Mouse (Mus musculus) thymus, adult 2 months (tissue): ENCODE measurements around the gene Rps17. TPM values are rescaled to one million over a fixed set of nuclear protein-coding genes. Genes with fewer than 3 reads are reported as not detected.

Experiments
- DNase-seq: peaks from one replicate; pipeline ENCODE4 v3.0.0; 2021
- H3K27ac ChIP-seq: fragments of 200-500 bp; 2 replicates; pipeline ENCODE4 v1.5.1; 2012; ENCODE audit warnings: low read length, control low read depth; ENCODE audit not compliant: control insufficient read depth, insufficient read depth
- H3K27me3 ChIP-seq: fragments of 200-500 bp; 2 replicates; pipeline ENCODE4 v1.6.1; 2012; ENCODE audit warnings: mild to moderate bottlenecking, low read length, moderate library complexity, mixed read lengths; ENCODE audit not compliant: control insufficient read depth, insufficient read depth
- H3K36me3 ChIP-seq: fragments of 200-500 bp; 2 replicates; pipeline ENCODE4 v1.6.1; 2012; ENCODE audit warnings: mild to moderate bottlenecking, low read length, moderate library complexity; ENCODE audit not compliant: control insufficient read depth, insufficient read depth
- H3K4me1 ChIP-seq: fragments of 200-500 bp; replicated peaks from 2 replicates; pipeline ENCODE4 v1.6.1; 2012; ENCODE audit warnings: low read length; ENCODE audit not compliant: control insufficient read depth, insufficient read depth
- H3K4me3 ChIP-seq: fragments of 200-500 bp; 2 replicates; pipeline ENCODE4 v1.5.1; 2012; ENCODE audit warnings: mild to moderate bottlenecking, low read length, control low read depth, moderate library complexity; ENCODE audit not compliant: control insufficient read depth, insufficient read depth
- CTCF ChIP-seq: fragments of 200-500 bp; IDR thresholded peaks from 2 replicates; pipeline ENCODE4 v1.5.1; 2012; ENCODE audit warnings: mild to moderate bottlenecking, control low read depth, low read length, moderate library complexity, borderline replicate concordance; ENCODE audit not compliant: control insufficient read depth, poor library complexity, insufficient read depth; ENCODE audit errors: extremely low read depth
- POLR2A ChIP-seq: fragments of 200-500 bp; IDR thresholded peaks from 2 replicates; pipeline ENCODE4 v1.6.1; 2012; ENCODE audit warnings: mild to moderate bottlenecking, low read length, control low read depth, moderate library complexity; ENCODE audit not compliant: control insufficient read depth, poor library complexity, insufficient read depth; ENCODE audit errors: extremely low read depth
- WGBS: fragments of 180-500 bp; shearing (Covaris S2); methylation state at CpG from one replicate; pipeline ENCODE4 v1.1.7; 2018; 5-methylcytosine and 5-hydroxymethylcytosine counted together
- polyA plus RNA-seq: library from polyadenylated mRNA; depleted of rRNA; stranded (reverse); fragments of >200 nt; gene quantifications from 2 replicates; pipeline ENCODE4 v1.2.3, GENCODE M21; 2012; rRNA removed

Gene Rps17
- polyA plus RNA-seq = 1,451 and 1,758 TPM in 2 replicates

DNA sequence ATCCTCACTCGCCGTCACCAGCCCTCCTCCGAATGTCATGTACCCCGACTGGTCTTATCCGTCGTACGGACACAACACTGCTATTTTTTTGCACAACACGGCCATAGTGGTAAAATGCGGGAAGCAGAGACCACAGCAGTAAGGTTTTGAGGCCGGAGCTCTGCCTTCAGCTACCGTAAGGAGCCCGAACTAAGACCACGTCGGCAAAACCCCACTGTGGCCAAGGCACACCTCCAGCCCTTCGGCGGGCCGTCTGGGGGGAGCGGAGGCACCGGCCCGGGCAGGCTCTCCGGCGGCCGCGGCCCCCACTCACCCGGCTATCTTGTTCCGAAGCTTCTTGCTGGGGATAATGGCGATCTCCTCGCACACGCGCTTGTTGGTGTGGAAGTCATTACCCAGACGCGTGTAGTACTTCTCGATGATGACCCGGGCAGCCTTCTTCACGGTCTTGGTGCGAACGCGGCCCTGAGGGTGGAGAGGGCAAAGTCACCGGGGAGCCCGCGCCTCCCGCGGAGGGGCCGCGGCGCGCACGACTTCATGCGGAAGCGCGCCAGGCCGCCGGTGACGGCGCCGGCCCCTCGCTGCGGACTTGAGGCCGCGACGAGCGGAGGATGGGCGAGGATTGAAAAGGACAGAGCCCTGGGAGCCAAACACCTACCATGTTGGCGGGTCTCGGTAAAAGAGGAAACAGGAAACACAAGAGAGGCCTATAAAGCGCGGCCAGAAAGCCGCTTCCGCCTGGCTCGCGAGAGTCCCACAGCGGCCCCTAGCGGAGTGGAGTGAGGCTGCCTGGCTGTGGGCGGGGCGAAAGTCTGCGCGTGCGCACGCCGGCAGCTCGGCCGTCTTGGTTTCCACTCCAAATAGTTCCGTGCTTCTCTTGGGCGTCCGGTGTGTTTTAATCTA lies at the start of gene Rps17:
TSS of gene Rps17 (minus strand) at position 711 of the 903 bp plus-strand sequence.
- TF ChIP-seq POLR2A (peak; percentile 67; the same call in 1 of the 2 replicates), CTCF (peak; percentile 93)
- Histone ChIP-seq H3K27me3 (no peaks in the 10 kb centered on the region), H3K36me3 (peaks cover 18% of the 10 kb centered on the region), H3K4me1 (peaks cover 19% of the 10 kb centered on the region), H3K4me3 (peak within 1 kb of the TSS; percentile 96), H3K27ac (peak within 1 kb of the TSS; percentile 47; the same call in 1 of the 2 replicates)
- WGBS = under 1% methylated on average over 85 of the region's 85 CpGs
- DNase-seq = peak; percentile 97

DNA sequence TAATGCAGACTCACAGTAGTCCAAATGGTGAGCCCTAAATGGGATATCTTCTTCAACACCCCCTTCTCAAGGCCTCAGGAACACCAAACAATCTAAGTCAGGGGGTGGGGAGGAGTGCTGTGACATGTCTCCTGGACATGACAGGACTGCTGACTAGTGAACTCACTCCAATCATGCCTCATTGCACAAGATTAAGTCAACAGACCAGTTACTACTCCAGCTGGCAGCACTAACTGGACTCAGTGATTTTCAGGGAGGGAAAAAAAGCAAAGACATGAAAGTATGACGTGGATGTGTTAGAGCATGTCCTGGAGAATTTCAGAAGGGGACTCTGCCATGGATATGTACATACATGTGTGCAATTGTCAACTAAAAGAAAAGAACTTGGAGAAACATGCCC lies 34.3 kb upstream of the Rps17 start:
- Histone ChIP-seq H3K27ac (no peak overlapping the region), H3K27me3 (no peaks in the 10 kb centered on the region), H3K4me1 (no peaks in the 10 kb centered on the region), H3K4me3 (no peak overlapping the region), H3K36me3 (no peaks in the 10 kb centered on the region)
- TF ChIP-seq POLR2A (no peak), CTCF (no peak)
- WGBS = 88% methylated on average over 1 of the region's 1 CpGs
- DNase-seq = no peak

DNA sequence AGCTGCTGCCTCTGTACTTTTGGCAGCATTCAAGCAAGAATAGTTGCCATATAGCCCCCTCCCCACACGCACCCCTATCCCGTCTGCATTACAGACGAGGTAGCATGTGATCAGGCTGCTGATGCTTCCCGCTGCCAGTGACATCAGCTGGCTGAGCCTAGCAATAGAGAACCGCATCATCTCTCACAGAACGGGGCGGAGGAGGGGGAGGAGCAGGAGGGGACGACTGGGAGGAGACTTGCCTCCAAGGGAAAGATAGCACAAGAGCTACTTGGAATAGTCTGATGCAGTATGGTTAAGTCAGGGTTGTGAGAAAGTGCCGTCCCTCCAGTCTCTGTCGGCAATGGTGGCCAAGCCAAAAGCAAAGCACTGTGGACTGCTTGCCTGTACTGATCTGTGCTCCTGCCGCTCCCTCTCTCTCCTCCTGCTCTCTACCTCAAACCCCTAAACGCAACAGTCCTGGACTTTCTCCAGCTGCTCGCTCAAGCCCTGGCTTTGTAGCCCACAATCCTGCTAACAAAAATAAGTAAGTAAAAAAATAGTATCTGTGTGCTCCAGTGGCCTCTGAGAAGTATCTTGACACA lies 27.4 kb upstream of the Rps17 start:
- no peak for DNase-seq
- 31% methylated on average over 13 of the region's 13 CpGs for WGBS
- no peak for TF ChIP-seq CTCF
- no peak for TF ChIP-seq POLR2A
- Histone ChIP-seq H3K4me1 (no peaks in the 10 kb centered on the region), H3K27ac (no peak overlapping the region), H3K27me3 (no peaks in the 10 kb centered on the region), H3K36me3 (no peaks in the 10 kb centered on the region), H3K4me3 (no peak overlapping the region)

DNA sequence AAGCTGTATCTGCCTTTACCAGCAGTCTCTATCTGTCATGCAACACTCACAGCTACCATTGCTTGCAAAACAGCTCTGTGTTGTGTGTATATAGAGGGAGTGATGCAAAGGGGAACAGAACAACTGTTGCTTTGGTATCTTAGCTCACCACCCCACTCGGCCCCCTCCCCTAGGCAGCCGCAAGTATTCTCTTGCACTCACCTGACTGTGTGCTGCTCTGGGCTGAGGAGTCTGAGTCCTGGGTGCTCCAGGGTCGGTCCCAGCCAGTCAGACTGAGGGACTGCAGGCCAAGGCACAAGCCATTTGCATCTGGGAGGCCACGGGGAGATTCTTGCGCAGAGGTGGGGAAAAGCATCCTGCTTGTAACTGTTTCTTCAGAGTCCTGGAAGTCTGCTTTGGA lies 26.8 kb upstream of the Rps17 start:
- no peak overlapping the region for H3K27ac ChIP-seq
- TF ChIP-seq CTCF (no peak), POLR2A (no peak)
- H3K27me3 ChIP-seq = no peaks in the 10 kb centered on the region
- H3K36me3 ChIP-seq = no peaks in the 10 kb centered on the region
- no peak for DNase-seq
- H3K4me1 ChIP-seq = no peaks in the 10 kb centered on the region
- H3K4me3 ChIP-seq = no peak overlapping the region
- 58% methylated on average over 5 of the region's 5 CpGs for WGBS

DNA sequence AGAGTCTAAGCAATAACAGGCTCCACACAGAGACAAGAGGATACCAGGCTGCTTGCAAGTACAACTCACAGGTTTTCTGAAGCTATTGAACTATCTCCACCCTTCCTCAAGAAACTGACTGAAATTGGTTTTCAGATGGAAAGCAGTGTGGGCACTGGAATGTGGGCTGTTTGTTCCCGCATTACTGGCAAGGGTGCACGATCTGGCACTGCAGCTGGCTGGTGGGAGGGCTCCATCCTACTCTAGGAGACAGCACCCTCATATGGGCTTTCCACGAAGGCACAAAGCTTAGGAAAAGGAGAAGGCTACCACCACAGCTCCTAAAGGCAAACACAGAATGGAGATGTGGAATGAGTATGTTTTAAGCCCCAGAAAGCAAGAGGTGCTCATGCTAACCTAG lies 24.7 kb upstream of the Rps17 start:
- WGBS = 89% methylated on average over 3 of the region's 3 CpGs
- TF ChIP-seq POLR2A = no peak
- TF ChIP-seq CTCF = no peak
- Histone ChIP-seq H3K27me3 (no peaks in the 10 kb centered on the region), H3K4me3 (no peak overlapping the region), H3K36me3 (no peaks in the 10 kb centered on the region), H3K27ac (no peak overlapping the region), H3K4me1 (no peaks in the 10 kb centered on the region)
- no peak for DNase-seq

DNA sequence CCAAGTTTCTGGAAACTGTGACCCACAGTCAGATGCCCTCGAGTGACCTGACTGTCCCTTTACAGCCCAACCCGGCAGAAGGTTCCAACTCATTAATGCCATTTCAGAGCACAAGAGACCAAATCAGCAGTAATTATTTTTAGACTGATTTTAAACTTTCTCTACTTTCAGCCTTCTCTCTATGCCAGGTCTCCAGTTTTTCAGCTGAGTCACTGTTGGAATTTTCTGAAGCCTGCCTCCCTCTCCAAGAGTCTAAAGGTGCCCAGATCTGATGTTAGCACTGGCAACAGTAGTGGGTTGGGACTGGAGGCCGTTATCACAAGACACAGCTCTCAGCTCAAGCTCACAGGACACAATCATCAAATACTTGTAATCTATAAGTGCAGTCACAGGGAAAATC lies 22.9 kb upstream of the Rps17 start:
- DNase-seq = no peak
- no peak overlapping the region for H3K4me3 ChIP-seq
- no peaks in the 10 kb centered on the region for H3K27me3 ChIP-seq
- 84% methylated on average over 3 of the region's 3 CpGs for WGBS
- H3K36me3 ChIP-seq = no peaks in the 10 kb centered on the region
- H3K27ac ChIP-seq = no peak overlapping the region
- H3K4me1 ChIP-seq = no peaks in the 10 kb centered on the region
- TF ChIP-seq CTCF (no peak), POLR2A (no peak)

DNA sequence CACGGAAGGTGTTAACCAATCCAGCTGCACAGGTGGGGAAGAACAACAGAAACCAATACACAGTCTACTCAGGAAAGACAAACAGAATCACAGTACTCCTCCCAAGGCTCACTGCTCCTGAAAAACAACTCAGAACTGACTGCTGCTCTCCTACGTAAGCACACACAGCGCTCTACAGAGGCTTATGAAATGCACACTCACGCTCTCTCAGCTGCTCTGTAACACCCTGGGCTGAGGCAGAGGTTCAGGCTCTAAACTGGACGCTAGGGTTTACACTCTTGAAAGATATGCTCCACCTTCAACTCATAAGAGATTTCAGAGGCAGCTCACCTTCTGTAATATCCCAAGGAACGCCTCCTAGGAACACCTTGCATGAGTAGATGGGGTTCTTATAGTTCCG lies 11.9 kb upstream of the Rps17 start:
- 90% methylated on average over 7 of the region's 7 CpGs for WGBS
- no peak overlapping the region for H3K27ac ChIP-seq
- no peaks in the 10 kb centered on the region for H3K36me3 ChIP-seq
- peaks cover 5% of the 10 kb centered on the region for H3K4me1 ChIP-seq
- no peak overlapping the region for H3K4me3 ChIP-seq
- no peaks in the 10 kb centered on the region for H3K27me3 ChIP-seq
- DNase-seq = no peak
- TF ChIP-seq CTCF (no peak), POLR2A (no peak)
